Mouse (Mus musculus): Measurements from ENCODE around the gene Rgl1. TPM values are rescaled to one million over a fixed set of nuclear protein-coding genes. Genes with fewer than 3 reads are reported as not detected.

Rgl1 gene
- polyA plus RNA-seq, 1 experiment from 2014 or later, result 51.2 TPM

DNA sequence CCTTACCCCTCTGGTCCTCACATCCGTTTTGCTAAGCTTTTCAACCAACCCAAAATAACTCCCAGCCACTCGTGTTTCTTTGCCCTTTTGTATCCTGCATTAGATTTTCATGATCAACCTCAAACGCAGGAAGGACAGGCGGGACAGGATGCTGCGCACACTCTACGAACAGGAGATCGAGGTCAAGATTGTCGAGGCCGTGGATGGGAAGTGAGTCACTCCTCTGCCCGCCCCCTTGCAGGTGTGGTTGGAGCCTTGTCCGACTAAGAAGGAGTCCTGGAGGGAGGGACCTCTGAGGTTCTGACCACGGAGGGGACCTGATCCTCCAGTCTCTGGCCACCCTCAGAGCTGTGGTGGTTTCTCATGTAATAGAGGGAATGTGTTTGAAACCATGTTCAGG, 266.3 kb downstream of the Rgl1 start:
- no peaks in the 10 kb centered on the region for H3K36me3 ChIP-seq
- H3K4me3 ChIP-seq, result no peak overlapping the region
- peaks cover 13% of the 10 kb centered on the region for H3K4me1 ChIP-seq
- WGBS, result 73% methylated on average over 12 of the region's 12 CpGs
- no peaks in the 10 kb centered on the region for H3K9me3 ChIP-seq
- no peaks in the 10 kb centered on the region for H3K27me3 ChIP-seq (ENCODE audit: insufficient read depth, poor library complexity, severe bottlenecking)
- no peak overlapping the region for H3K27ac ChIP-seq
- DNase-seq (ENCODE audit: low spot score), result no peak

DNA sequence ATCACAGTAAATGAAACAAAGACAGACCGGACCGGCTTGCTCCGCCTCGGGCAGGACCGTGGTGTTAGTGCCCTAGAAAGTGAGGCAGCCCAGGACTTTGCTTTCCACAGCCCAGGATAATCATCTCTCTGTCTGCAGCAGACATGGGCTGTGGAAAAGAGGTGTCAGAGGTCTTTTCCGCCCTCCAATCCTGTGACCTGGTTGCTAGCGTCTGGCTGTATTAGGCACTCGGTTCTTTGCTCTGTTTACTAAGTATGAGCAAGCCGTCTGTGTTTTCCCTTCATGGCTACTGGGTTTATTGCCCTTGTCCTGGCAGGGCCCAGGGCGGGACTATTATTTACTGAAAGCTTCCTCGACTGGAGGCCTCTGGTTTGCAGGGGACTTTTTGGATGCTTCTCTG, 268.6 kb downstream of the Rgl1 start:
- H3K4me1 ChIP-seq, result peaks cover 13% of the 10 kb centered on the region
- H3K27ac ChIP-seq, result peak overlapping the region; percentile 69
- no peaks in the 10 kb centered on the region for H3K27me3 ChIP-seq (ENCODE audit: insufficient read depth, poor library complexity, severe bottlenecking)
- H3K9me3 ChIP-seq, result no peaks in the 10 kb centered on the region
- H3K36me3 ChIP-seq, result no peaks in the 10 kb centered on the region
- no peak overlapping the region for H3K4me3 ChIP-seq
- DNase-seq (ENCODE audit: low spot score), result no peak
- WGBS, result 47% methylated on average over 11 of the region's 11 CpGs

DNA sequence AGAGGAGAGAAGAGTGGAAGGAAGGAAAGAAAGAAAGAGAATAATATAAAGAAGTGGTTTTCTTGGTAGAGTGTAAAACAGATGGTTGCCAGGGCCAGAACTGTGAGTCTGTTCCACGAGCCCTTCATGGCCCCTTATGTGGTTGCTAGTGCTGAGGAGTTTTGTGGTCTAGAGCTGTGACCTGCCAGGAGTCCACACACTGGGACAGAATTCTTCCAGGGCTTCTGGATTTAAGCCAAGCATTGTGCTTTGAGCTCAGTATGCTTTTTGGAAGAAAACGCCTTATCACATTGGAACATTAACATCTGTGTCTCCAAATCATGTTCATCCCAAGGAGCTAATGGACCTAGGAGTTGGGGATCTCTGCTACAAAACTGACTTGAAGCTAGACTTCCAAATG, 269.3 kb downstream of the Rgl1 start:
- Histone ChIP-seq H3K36me3 (no peaks in the 10 kb centered on the region), H3K9me3 (no peaks in the 10 kb centered on the region), H3K27ac (no peak overlapping the region), H3K4me1 (peaks cover 13% of the 10 kb centered on the region), H3K27me3 (ENCODE audit: insufficient read depth, poor library complexity, severe bottlenecking) (no peaks in the 10 kb centered on the region), H3K4me3 (no peak overlapping the region)
- WGBS, result 58% methylated on average over 2 of the region's 2 CpGs
- DNase-seq (ENCODE audit: low spot score), result no peak

DNA sequence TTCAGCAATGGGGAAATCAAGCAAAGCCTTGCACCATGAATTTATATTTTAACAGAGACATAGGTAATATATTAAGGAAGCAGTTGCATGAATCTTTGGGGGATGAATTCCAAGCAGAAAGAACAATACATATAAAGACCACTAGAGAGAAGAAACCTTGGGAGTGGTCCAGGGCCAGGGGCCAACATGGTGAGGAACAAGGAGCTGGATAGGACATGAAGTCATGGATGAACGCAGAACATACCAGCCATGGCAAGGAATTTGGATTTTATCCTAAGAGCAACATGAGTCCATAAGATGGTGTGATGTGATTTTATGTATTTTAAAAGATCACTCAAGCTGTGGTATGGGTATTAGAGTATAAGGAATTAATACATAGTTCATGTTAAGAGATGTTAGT, 273.9 kb downstream of the Rgl1 start:
- Histone ChIP-seq H3K36me3 (peaks cover 9% of the 10 kb centered on the region), H3K27me3 (ENCODE audit: insufficient read depth, poor library complexity, severe bottlenecking) (no peaks in the 10 kb centered on the region), H3K9me3 (no peaks in the 10 kb centered on the region), H3K4me1 (peaks cover 5% of the 10 kb centered on the region; the same call in 1 of the 2 replicates), H3K27ac (no peak overlapping the region), H3K4me3 (no peak overlapping the region)
- 89% methylated on average over 1 of the region's 1 CpGs for WGBS
- DNase-seq (ENCODE audit: low spot score), result no peak

DNA sequence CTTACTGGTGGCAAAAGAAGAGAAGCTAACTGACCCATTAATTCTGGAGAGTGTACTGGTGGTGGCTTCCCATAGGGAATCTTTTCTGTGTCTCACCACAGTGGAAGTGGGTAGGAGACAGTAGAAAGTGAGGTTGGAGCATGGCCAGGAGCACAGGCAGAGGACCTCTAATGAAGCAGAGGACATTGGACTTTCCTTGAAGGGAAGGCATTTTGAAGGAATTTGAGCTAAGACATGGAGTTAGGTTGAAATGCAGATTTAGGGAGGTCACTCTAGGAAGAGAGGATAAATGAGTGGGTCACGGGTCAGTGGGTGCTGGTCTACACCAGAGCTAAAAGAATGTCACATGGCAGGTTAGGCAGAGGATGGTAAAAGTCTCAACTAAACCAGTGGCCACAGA, 275.3 kb downstream of the Rgl1 start:
- WGBS, result 86% methylated on average over 1 of the region's 1 CpGs
- no peaks in the 10 kb centered on the region for H3K4me1 ChIP-seq
- no peaks in the 10 kb centered on the region for H3K9me3 ChIP-seq
- no peak overlapping the region for H3K4me3 ChIP-seq
- DNase-seq (ENCODE audit: low spot score), result no peak
- no peaks in the 10 kb centered on the region for H3K27me3 ChIP-seq (ENCODE audit: insufficient read depth, poor library complexity, severe bottlenecking)
- H3K27ac ChIP-seq, result no peak overlapping the region
- peaks cover 9% of the 10 kb centered on the region for H3K36me3 ChIP-seq

DNA sequence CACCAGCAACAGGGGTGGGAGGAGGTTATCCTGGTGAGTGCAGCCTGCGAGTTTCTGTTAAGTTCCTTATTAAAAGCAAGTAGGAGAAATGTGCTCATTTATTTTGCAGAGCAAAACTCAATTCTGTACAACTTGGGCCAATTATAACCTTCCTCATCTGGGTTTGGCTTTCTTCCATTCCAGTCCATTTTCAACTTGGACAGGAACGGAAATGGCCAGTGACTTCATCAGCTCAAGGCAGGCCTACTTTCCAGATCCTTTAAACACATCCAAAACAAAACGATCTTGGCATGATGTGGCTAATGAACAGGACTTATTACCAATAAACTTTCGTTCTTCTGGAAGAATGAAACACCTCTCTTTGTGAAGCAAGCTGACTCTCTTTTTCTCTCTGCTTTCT, 290.0 kb downstream of the Rgl1 start:
- WGBS, result 79% methylated on average over 4 of the region's 4 CpGs
- no peaks in the 10 kb centered on the region for H3K36me3 ChIP-seq
- H3K4me1 ChIP-seq, result no peaks in the 10 kb centered on the region
- H3K4me3 ChIP-seq, result no peak overlapping the region
- H3K9me3 ChIP-seq, result no peaks in the 10 kb centered on the region
- no peak overlapping the region for H3K27ac ChIP-seq
- no peak for DNase-seq (ENCODE audit: low spot score)
- H3K27me3 ChIP-seq (ENCODE audit: insufficient read depth, poor library complexity, severe bottlenecking), result no peaks in the 10 kb centered on the region

DNA sequence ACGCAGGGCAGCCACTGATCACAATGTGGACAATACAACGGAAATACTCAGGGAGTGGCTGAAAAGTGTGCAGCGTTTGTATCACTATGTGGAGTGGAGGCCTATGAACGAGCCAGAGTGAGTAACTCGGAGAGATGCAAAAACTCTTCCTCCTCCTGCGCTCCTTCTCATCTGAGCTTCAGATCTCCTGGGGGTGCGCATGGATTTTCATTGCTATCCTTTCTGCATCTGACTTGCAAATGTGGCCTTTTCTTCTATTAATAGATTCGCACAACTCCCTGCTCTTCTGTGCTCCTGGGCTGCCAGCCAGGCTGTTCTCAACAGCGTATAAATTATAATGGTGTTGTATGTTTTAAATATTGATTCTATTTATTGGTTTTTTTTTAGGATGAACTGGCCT, 297.7 kb downstream of the Rgl1 start:
- Histone ChIP-seq H3K36me3 (no peaks in the 10 kb centered on the region), H3K4me1 (peaks cover 3% of the 10 kb centered on the region; the same call in 1 of the 2 replicates), H3K4me3 (no peak overlapping the region), H3K27me3 (ENCODE audit: insufficient read depth, poor library complexity, severe bottlenecking) (no peaks in the 10 kb centered on the region), H3K9me3 (no peaks in the 10 kb centered on the region), H3K27ac (no peak overlapping the region)
- no peak for DNase-seq (ENCODE audit: low spot score)
- WGBS, result 86% methylated on average over 9 of the region's 9 CpGs

Other genes starting within 250 kb of the Rgl1 start
- not detected in 2 replicates for gene Apobec4, start 15.8 kb downstream of the Rgl1 start, polyA plus RNA-seq (2016; fragmentation: Nextera tagmentation; extraction: Ambion mirVana)
- gene Arpc5, start 191 bp upstream of the Rgl1 start, polyA plus RNA-seq (2016; fragmentation: Nextera tagmentation; extraction: Ambion mirVana), result 238 and 256 TPM in 2 replicates
- 2.0 and 3.5 TPM in 2 replicates for gene Ncf2, start 33.8 kb upstream of the Rgl1 start, polyA plus RNA-seq (2016; fragmentation: Nextera tagmentation; extraction: Ambion mirVana)
- gene Smg7, start 136.3 kb upstream of the Rgl1 start, polyA plus RNA-seq (2016; fragmentation: Nextera tagmentation; extraction: Ambion mirVana), result 25.9 and 30.0 TPM in 2 replicates
- 0.28 and 1.0 TPM in 2 replicates for gene Nmnat2, start 188.6 kb upstream of the Rgl1 start, polyA plus RNA-seq (2016; fragmentation: Nextera tagmentation; extraction: Ambion mirVana)

Data from heart, embryonic 10.5 days (tissue).